Mouse (Mus musculus): ENCODE measurements around the gene Tcf7.

Gene Tcf7

GRCm38 (mm10) chr11:52282774-52283595 lies at the start of gene Tcf7:
Gene Tcf7, minus strand, starts transcription at chr11:52283014.
- peak; percentile 89 for DNase-seq

- peak; percentile 28 for DNase-seq
These were observed 44.5 kb upstream of the Tcf7 start for GRCm38 (mm10) chr11:52327313-52327712.

- DNase-seq: peak; percentile 35
These were observed 41.9 kb upstream of the Tcf7 start for GRCm38 (mm10) chr11:52324442-52325367.

- DNase-seq: peak; percentile 45
These were observed 38.7 kb upstream of the Tcf7 start for GRCm38 (mm10) chr11:52321540-52321939.

GRCm38 (mm10) chr11:52320529-52320928 lies 37.7 kb upstream of the Tcf7 start:
- no peak for DNase-seq

GRCm38 (mm10) chr11:52319664-52320063 lies 36.9 kb upstream of the Tcf7 start:
- peak; percentile 47 for DNase-seq

GRCm38 (mm10) chr11:52318445-52318844 lies 35.6 kb upstream of the Tcf7 start:
- peak; percentile 80 for DNase-seq

GRCm38 (mm10) chr11:52314102-52314793 lies 31.4 kb upstream of the Tcf7 start:
- DNase-seq: peak; percentile 88

GRCm38 (mm10) chr11:52310709-52311108 lies 27.9 kb upstream of the Tcf7 start:
- peak; percentile 79 for DNase-seq

- DNase-seq: peak; percentile 79
These were observed 26.7 kb upstream of the Tcf7 start for GRCm38 (mm10) chr11:52309487-52309886.

GRCm38 (mm10) chr11:52306431-52306830 lies 23.6 kb upstream of the Tcf7 start:
- peak; percentile 43 for DNase-seq

- DNase-seq: peak; percentile 35
These were observed 22.5 kb upstream of the Tcf7 start for GRCm38 (mm10) chr11:52305266-52305665.

- DNase-seq: no peak
These were observed 19.9 kb upstream of the Tcf7 start for GRCm38 (mm10) chr11:52302668-52303067.

GRCm38 (mm10) chr11:52299687-52300086 lies 16.9 kb upstream of the Tcf7 start:
- DNase-seq: peak; percentile 80

- peak; percentile 59 for DNase-seq
These were observed 16.1 kb upstream of the Tcf7 start for GRCm38 (mm10) chr11:52298955-52299354.

GRCm38 (mm10) chr11:52297352-52297751 lies 14.5 kb upstream of the Tcf7 start:
- peak; percentile 95 for DNase-seq

- DNase-seq: no peak
These were observed 11.3 kb upstream of the Tcf7 start for GRCm38 (mm10) chr11:52294103-52294502.

- peak; percentile 51 for DNase-seq
These were observed 10.1 kb upstream of the Tcf7 start for GRCm38 (mm10) chr11:52292894-52293293.

- peak; percentile 62 for DNase-seq
These were observed 9.5 kb upstream of the Tcf7 start for GRCm38 (mm10) chr11:52292346-52292745.

GRCm38 (mm10) chr11:52286958-52287305 lies 4.1 kb upstream of the Tcf7 start:
- DNase-seq: peak; percentile 45

- DNase-seq: peak; percentile 28
These were observed 3.6 kb upstream of the Tcf7 start for GRCm38 (mm10) chr11:52286301-52286957.
